Mouse (Mus musculus) lung, adult 2 months (tissue): ENCODE data around the gene Rnf126.

Source experiments
- CTCF ChIP-seq: fragments of 200-500 bp; IDR thresholded peaks from 2 replicates; pipeline ENCODE4 v1.5.1; 2011; ENCODE audit warnings: mild to moderate bottlenecking, low read length, control low read depth; ENCODE audit not compliant: insufficient read depth
- POLR2A ChIP-seq: fragments of 200-500 bp; IDR thresholded peaks from 2 replicates; pipeline ENCODE4 v1.6.1; 2011; ENCODE audit warnings: low read depth, mild to moderate bottlenecking, control low read depth, low read length, borderline replicate concordance; ENCODE audit errors: extremely low read depth

DNA sequence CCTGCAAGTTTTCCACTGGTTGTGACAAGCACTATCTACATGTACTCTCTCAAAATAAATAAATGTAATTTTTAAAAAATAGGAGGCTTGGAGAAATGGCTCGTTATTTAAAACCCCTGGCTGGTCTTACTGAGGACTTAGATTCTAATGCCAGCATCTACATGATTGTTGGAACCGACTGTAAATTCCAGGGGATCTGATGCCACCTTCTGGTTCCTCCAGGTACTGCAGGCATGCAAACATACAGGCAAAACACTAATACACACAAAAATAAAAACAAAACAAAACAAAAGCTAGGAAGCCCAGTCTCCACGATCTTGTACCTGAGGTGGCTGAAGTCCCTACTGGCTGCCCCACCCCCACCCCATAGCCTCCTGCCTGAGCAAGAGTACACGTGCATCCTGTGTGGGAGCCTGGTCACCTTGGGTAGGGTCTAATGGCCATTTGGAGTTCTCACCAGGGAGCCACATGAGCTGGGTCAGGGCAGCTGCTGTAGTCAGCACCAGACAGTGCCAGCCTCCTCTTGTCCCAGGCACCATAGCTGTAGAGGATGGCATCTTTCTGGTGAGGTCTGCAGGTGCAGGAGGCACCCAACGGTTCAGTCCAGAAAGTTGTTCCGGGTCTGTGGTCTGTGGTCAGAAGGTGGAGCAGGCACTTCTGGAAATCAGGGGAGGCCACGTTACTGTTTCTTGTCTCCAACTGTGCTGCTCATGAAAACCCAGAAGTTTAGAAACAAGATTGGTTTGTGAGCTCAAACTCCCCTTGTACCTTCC lies 21.8 kb upstream of the Rnf126 start:
- peak; percentile 66 for TF ChIP-seq CTCF
- TF ChIP-seq POLR2A: no peak
